ENCODE assay signal across 34 mouse cellular contexts in genomic region chr2:26176731-26177130, GRCm38 (mm10). TPM values are rescaled to one million over a fixed set of nuclear protein-coding genes. Genes with fewer than 3 reads are reported as not detected.
DNase-seq lines count a peak whose midpoint lies in the region; ATAC-seq and TF ChIP-seq lines count a peak whose summit lies in the region.
"Had no signal": no experiment of that assay in that cellular context is flagged by ENCODE, and none has a peak within 500 bp of the region (broad histone marks: within the 10 kb centered on the region; RNA-seq: fewer than 3 reads in every experiment).

No protein-coding gene starts in this region.

- 0 out of 2 replicates have a peak, but pooled peaks have one; percentile 34 for ATAC-seq in heart, embryonic 12.5 days (ENCODE audit: insufficient number of reproducible peaks, low FRiP score)
- peak; percentile 92 for ATAC-seq in liver, embryonic 15.5 days (ENCODE audit: insufficient read depth)
- ATAC-seq in intestine, postnatal 0 days: no peak
- ATAC-seq: forebrain, embryonic 13.5 days; hindbrain, embryonic 16.5 days had no signal

- no peak for TF ChIP-seq CTCF in bone marrow, adult 2 months (IDR thresholded peaks at IDR 0.05; ENCODE audit: control insufficient read depth, insufficient read depth, low read length)
- no peak for TF ChIP-seq CTCF in intestine, postnatal 0 days (IDR thresholded peaks at IDR 0.05; ENCODE audit: low read depth)

- no peak for TF ChIP-seq POLR2A in bone marrow, adult 2 months (IDR thresholded peaks at IDR 0.05; ENCODE audit: borderline replicate concordance, control insufficient read depth, low read depth, low read length)

- WGBS in heart, embryonic 12.5 days: 14% methylated on average over 5 of the region's 5 CpGs
- WGBS in bone marrow, adult 2 months: 44% methylated on average over 5 of the region's 5 CpGs
- 18% methylated on average over 5 of the region's 5 CpGs for WGBS in liver, embryonic 15.5 days (ENCODE audit: insufficient replicate concordance)
- 54% methylated on average over 5 of the region's 5 CpGs for WGBS in intestine, postnatal 0 days

- no peak overlapping the region for H3K9ac ChIP-seq in heart, embryonic 12.5 days
- no peak overlapping the region for H3K9ac ChIP-seq in liver, embryonic 15.5 days
- H3K9ac ChIP-seq in intestine, postnatal 0 days (ENCODE audit: low read depth, low read length): no peak overlapping the region
- H3K9ac ChIP-seq: forebrain, embryonic 13.5 days; heart, embryonic 15.5 days had no signal

- peaks cover 29% of the 10 kb centered on the region for H3K27me3 ChIP-seq in heart, embryonic 12.5 days (replicated peaks)
- peaks cover 35% of the 10 kb centered on the region for H3K27me3 ChIP-seq in liver, embryonic 15.5 days
- H3K27me3 ChIP-seq in intestine, postnatal 0 days (replicated peaks; ENCODE audit: control insufficient read depth, insufficient read depth, low read length): no peaks in the 10 kb centered on the region
- H3K27me3 ChIP-seq: forebrain, embryonic 13.5 days had no signal

- H3K27ac ChIP-seq in heart, embryonic 12.5 days (ENCODE audit: poor library complexity, severe bottlenecking): 0 out of 2 replicates have a peak overlapping the region, but pooled peaks have one; percentile 9
- H3K27ac ChIP-seq in bone marrow, adult 2 months (ENCODE audit: control insufficient read depth, insufficient read depth, low read depth, low read length, poor library complexity): peak overlapping the region; percentile 56
- H3K27ac ChIP-seq in liver, embryonic 15.5 days (replicated peaks): peak overlapping the region; percentile 73
- no peak overlapping the region for H3K27ac ChIP-seq in intestine, postnatal 0 days (ENCODE audit: low read depth, low read length)
- H3K27ac ChIP-seq: forebrain, embryonic 13.5 days; heart, embryonic 15.5 days; kidney, postnatal 0 days had no signal

- no peaks in the 10 kb centered on the region for H3K9me3 ChIP-seq in heart, embryonic 12.5 days (replicated peaks)
- no peaks in the 10 kb centered on the region for H3K9me3 ChIP-seq in liver, embryonic 15.5 days (replicated peaks)
- H3K9me3 ChIP-seq in intestine, postnatal 0 days (ENCODE audit: control insufficient read depth): no peaks in the 10 kb centered on the region
- H3K9me3 ChIP-seq: forebrain, embryonic 13.5 days; G1E; heart, embryonic 15.5 days had no signal

- no peak overlapping the region for H3K4me2 ChIP-seq in heart, embryonic 12.5 days
- H3K4me2 ChIP-seq in liver, embryonic 15.5 days: peak overlapping the region; percentile 48
- H3K4me2 ChIP-seq in intestine, postnatal 0 days (replicated peaks; ENCODE audit: low read depth): no peak overlapping the region
- H3K4me2 ChIP-seq: forebrain, embryonic 13.5 days; heart, embryonic 15.5 days had no signal

- H3K4me1 ChIP-seq in heart, embryonic 12.5 days (replicated peaks): peaks cover 18% of the 10 kb centered on the region
- no peaks in the 10 kb centered on the region for H3K4me1 ChIP-seq in bone marrow, adult 2 months (ENCODE audit: control insufficient read depth, insufficient read depth, low read length)
- peaks cover 29% of the 10 kb centered on the region for H3K4me1 ChIP-seq in liver, embryonic 15.5 days (replicated peaks)
- H3K4me1 ChIP-seq in intestine, postnatal 0 days (replicated peaks; ENCODE audit: control insufficient read depth, insufficient read depth, low read length): 0 out of 2 replicates have a peak, but pooled peaks cover 3% of the 10 kb centered on the region
- H3K4me1 ChIP-seq: forebrain, embryonic 13.5 days had no signal

- H3K36me3 ChIP-seq in heart, embryonic 12.5 days: no peaks in the 10 kb centered on the region
- H3K36me3 ChIP-seq in liver, embryonic 15.5 days (replicated peaks): no peaks in the 10 kb centered on the region
- H3K36me3 ChIP-seq in intestine, postnatal 0 days (ENCODE audit: control insufficient read depth, insufficient read depth): no peaks in the 10 kb centered on the region
- H3K36me3 ChIP-seq: G1E; heart, embryonic 15.5 days had no signal

- no peak for DNase-seq in heart, postnatal 4 days
- peak; percentile 61 for DNase-seq in liver
- DNase-seq in kidney, postnatal 4 days: no peak
- no peak for DNase-seq in cerebellum, postnatal 4 days (ENCODE audit: low spot score in 2 of 2)
- DNase-seq: adrenal gland, adult 8-10 months; cerebellum, adult 18-20 months; cerebellum, postnatal 10 days; gastrocnemius, postnatal 25 days; heart, adult 11 months; kidney, adult 2 months; lung, postnatal 4 days; midbrain, embryonic 14.5 days; right cerebral cortex, postnatal 14 days; thymus, adult 18-20 months; thymus, postnatal 25 days had no signal

- no peak overlapping the region for H3K4me3 ChIP-seq in heart, embryonic 12.5 days
- no peak overlapping the region for H3K4me3 ChIP-seq in bone marrow, adult 2 months (replicated peaks; ENCODE audit: control insufficient read depth, low read depth, low read length)
- H3K4me3 ChIP-seq in liver, embryonic 15.5 days (replicated peaks): no peak overlapping the region
- no peak overlapping the region for H3K4me3 ChIP-seq in intestine, postnatal 0 days (ENCODE audit: low read depth, low read length)
- H3K4me3 ChIP-seq: forebrain, embryonic 13.5 days; heart, embryonic 15.5 days had no signal

RNA-seq across cellular contexts. Expression of gene Lhx3, which starts 31.4 kb away (rescaled TPM):
- polyA plus RNA-seq in heart, embryonic 12.5 days (2016; fragmentation: Nextera tagmentation; extraction: Ambion mirVana): not detected in 2 replicates
- total RNA-seq in heart, postnatal 4 days (2021): not detected
- not detected in 2 replicates for polyA plus RNA-seq in bone marrow, adult 2 months (2011; ENCODE audit: insufficient read depth, insufficient read length, low replicate concordance, missing spikeins)
- polyA plus RNA-seq in liver, embryonic 15.5 days (2015; fragmentation: Nextera tagmentation; extraction: Ambion mirVana): not detected in 2 replicates
- polyA plus RNA-seq in intestine, postnatal 0 days (2015; fragmentation: Nextera tagmentation; extraction: Ambion mirVana): 0.10 TPM in 1 of 2 replicates, not detected in the other
- total RNA-seq: G1E; gastrocnemius, adult 18-20 months; gastrocnemius, postnatal 25 days; hematopoietic stem cell, adult 5-6 weeks; left cerebral cortex, postnatal 14 days; liver, adult 2 months; monocyte, adult 5-6 weeks had no signal
- polyA plus RNA-seq: cortical plate, adult 2 months; G1E; heart, embryonic 15.5 days; intestine, embryonic 14.5 days; kidney, adult 2 months; kidney, postnatal 0 days; limb, embryonic 11.5 days; liver, adult 2 months; lung, embryonic 16.5 days; midbrain, embryonic 14.5 days; stomach, embryonic 16.5 days had no signal

RNA-seq across cellular contexts. Expression of gene Nacc2, which starts 53.7 kb away (rescaled TPM):
- polyA plus RNA-seq in heart, embryonic 12.5 days (2016; fragmentation: Nextera tagmentation; extraction: Ambion mirVana): 6.5 and 6.6 TPM in 2 replicates
- total RNA-seq in heart, postnatal 4 days (2021): 10 to 100 TPM; 11.1 to 11.4 TPM
- polyA plus RNA-seq in bone marrow, adult 2 months (2011; ENCODE audit: insufficient read depth, insufficient read length, low replicate concordance, missing spikeins): 4.0 and 5.8 TPM in 2 replicates
- 3.4 and 4.3 TPM in 2 replicates for polyA plus RNA-seq in liver, embryonic 15.5 days (2015; fragmentation: Nextera tagmentation; extraction: Ambion mirVana)
- 14.1 and 14.2 TPM in 2 replicates for polyA plus RNA-seq in intestine, postnatal 0 days (2015; fragmentation: Nextera tagmentation; extraction: Ambion mirVana)
